Mouse (Mus musculus): Measurements from ENCODE around the gene Chst5. TPM values are rescaled to one million over a fixed set of nuclear protein-coding genes. Genes with fewer than 3 reads are reported as not detected.
A peak's percentile ranks its signal among the peaks of the same experiment; 100 is the strongest.
"Not testable (repeated sequence)": the region's sequence is repeated elsewhere in the genome, so short reads cannot be mapped to it uniquely, and the experiment has no call there.

Chst5 gene
- polyA plus RNA-seq, 1 experiment = 0.09 TPM

DNA sequence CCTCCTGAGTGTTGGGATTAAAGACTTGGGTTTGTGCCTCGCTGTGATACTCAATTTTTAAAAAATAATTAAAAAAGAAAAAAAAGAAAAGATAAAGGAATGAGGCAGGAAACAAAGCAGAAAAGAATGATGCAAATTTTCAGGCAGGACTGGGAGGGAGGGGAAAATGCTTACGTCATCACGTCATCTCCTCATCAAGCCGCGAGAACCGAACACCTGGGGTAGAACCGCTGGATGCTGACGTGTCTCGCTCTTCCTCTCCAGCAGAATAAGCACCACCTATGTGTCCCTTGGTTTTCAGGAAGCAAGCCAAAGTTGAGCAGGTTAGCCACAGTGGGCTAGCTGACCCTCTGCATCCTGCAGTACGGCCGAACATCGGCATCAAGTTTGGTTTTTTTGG lies 54.3 kb downstream of the Chst5 start:
- H3K27me3 ChIP-seq (ENCODE audit: control insufficient read depth, insufficient read depth, low read length) = no peaks in the 10 kb centered on the region
- H3K4me1 ChIP-seq (ENCODE audit: control insufficient read depth, insufficient read depth, insufficient read length, low read length) = peaks cover 4% of the 10 kb centered on the region
- 89% methylated on average over 12 of the region's 12 CpGs for WGBS
- H3K27ac ChIP-seq (ENCODE audit: insufficient read depth, low read depth, low read length) = no peak overlapping the region
- H3K36me3 ChIP-seq (ENCODE audit: control insufficient read depth, insufficient read depth, low read length) = no peaks in the 10 kb centered on the region
- no peak overlapping the region for H3K4me3 ChIP-seq (ENCODE audit: low read depth, low read length)
- TF ChIP-seq CTCF (IDR thresholded peaks at IDR 0.05; ENCODE audit: extremely low read depth, insufficient read length, insufficient replicate concordance, low read depth, low read length) (no peak), POLR2A (IDR thresholded peaks at IDR 0.05; ENCODE audit: low read depth, low read length) (no peak)

DNA sequence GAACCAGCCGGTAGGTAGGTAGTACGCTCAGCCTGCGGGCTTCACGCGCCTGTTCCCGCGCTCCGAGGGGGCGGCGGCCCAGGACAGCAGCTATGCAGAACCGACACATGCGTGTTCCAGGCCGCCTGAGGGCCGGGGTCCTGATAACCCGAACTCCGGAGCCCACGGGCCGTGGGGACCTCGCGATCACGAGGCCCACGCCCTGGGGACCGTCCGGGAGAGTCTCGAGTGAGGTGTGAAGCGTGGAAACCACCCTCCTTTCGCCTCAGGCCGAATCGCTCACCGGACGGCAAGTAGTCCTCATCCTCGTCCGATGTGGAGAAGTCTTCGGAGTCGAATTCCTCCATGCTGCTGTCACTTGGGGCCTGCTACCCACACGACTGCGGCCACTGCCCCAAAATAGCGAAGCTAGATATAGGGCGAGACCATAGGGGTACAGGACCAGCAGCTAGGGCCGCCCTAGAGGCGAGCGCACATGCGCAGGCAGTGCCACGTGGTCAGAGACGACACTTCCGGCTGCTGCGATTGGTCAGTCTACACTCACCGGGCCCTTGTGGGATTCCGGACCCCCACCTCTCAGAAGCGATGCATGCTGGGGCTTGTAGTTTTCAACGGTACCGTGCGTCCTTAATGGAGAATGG lies 56.3 kb downstream of the Chst5 start, which contains the start of gene Cfdp1:
TSS of gene Cfdp1 (minus strand) at position 431 of the 641 bp plus-strand sequence.
- Histone ChIP-seq H3K4me3 (ENCODE audit: low read depth, low read length) (peak within 1 kb of the TSS; percentile 86), H3K36me3 (ENCODE audit: control insufficient read depth, insufficient read depth, low read length) (no peaks in the 10 kb centered on the region), H3K27ac (ENCODE audit: insufficient read depth, low read depth, low read length) (no peak within 1 kb of the TSS), H3K4me1 (ENCODE audit: control insufficient read depth, insufficient read depth, insufficient read length, low read length) (peaks cover 4% of the 10 kb centered on the region), H3K27me3 (ENCODE audit: control insufficient read depth, insufficient read depth, low read length) (no peaks in the 10 kb centered on the region)
- under 1% methylated on average over 53 of the region's 53 CpGs for whole genome bisulfite sequencing
- TF ChIP-seq CTCF (IDR thresholded peaks at IDR 0.05; ENCODE audit: extremely low read depth, insufficient read length, insufficient replicate concordance, low read depth, low read length) (no peak), POLR2A (IDR thresholded peaks at IDR 0.05; ENCODE audit: low read depth, low read length) (peak; percentile 68; the same call in 1 of the 2 replicates)

DNA sequence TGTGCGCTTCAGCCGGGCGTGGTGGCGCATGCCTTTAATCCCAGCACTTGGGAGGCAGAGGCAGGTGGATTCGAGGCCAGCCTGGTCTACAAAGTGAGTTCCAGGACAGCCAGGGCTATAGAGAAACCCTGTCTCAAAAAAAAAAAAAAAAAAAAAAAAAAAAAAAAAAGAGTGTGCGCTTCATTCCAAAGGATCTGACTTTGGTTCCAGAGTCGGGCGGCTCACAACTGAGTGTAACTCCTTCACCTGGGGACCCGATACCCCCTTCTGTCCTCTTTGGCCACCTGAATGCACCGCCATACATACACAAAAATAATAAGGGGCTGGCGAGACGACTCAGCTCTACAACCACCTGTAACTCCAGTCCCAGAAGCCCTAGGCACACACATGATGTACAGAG lies 57.0 kb downstream of the Chst5 start:
- not testable (repeated sequence) for H3K27ac ChIP-seq (ENCODE audit: insufficient read depth, low read depth, low read length); H3K27me3 ChIP-seq (ENCODE audit: control insufficient read depth, insufficient read depth, low read length); H3K4me1 ChIP-seq (ENCODE audit: control insufficient read depth, insufficient read depth, insufficient read length, low read length); H3K36me3 ChIP-seq (ENCODE audit: control insufficient read depth, insufficient read depth, low read length)
- 37% methylated on average over 12 of the region's 12 CpGs for WGBS
- H3K4me3 ChIP-seq (ENCODE audit: low read depth, low read length) = peak overlapping the region; percentile 37

DNA sequence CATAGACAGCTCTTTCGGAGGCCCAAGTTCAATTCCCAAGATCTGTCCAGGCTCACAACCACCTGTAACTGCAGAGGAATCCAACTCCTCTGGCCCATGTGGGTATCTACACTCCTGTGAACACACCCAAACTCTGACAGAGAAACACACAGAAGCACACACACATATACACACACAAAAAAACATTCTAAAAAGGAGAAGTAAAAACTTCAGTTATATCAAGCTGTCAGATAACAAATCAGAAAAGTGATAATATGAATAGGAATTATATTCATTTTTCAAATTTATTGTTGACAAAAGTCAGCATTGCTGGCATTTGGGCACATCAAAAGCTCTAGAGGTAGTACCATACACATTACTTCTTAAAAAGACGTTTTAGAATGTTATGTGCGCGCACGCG lies 63.5 kb downstream of the Chst5 start:
- Histone ChIP-seq H3K27ac (ENCODE audit: insufficient read depth, low read depth, low read length) (no peak overlapping the region), H3K4me3 (ENCODE audit: low read depth, low read length) (no peak overlapping the region), H3K4me1 (ENCODE audit: control insufficient read depth, insufficient read depth, insufficient read length, low read length) (no peaks in the 10 kb centered on the region), H3K36me3 (ENCODE audit: control insufficient read depth, insufficient read depth, low read length) (peaks cover 20% of the 10 kb centered on the region), H3K27me3 (ENCODE audit: control insufficient read depth, insufficient read depth, low read length) (no peaks in the 10 kb centered on the region)
- 90% methylated on average over 6 of the region's 6 CpGs for WGBS
- TF ChIP-seq POLR2A (IDR thresholded peaks at IDR 0.05; ENCODE audit: low read depth, low read length) (no peak), CTCF (IDR thresholded peaks at IDR 0.05; ENCODE audit: extremely low read depth, insufficient read length, insufficient replicate concordance, low read depth, low read length) (no peak)

Other genes starting within 250 kb of the Chst5 start
- gene Ctrb1, start 219.4 kb downstream of the Chst5 start, polyA plus RNA-seq (2012; rRNA removed) = 138 and 67,254 TPM in 2 replicates
- gene Bcar1, start 166.6 kb downstream of the Chst5 start, polyA plus RNA-seq (2012; rRNA removed) = 84.1 and 251 TPM in 2 replicates
- 0.20 and 0.25 TPM in 2 replicates for gene Cfdp1, start 56.2 kb downstream of the Chst5 start, polyA plus RNA-seq (2012; rRNA removed)
- 4.2 and 11.0 TPM in 2 replicates for gene Tmem170, start 33.7 kb downstream of the Chst5 start, polyA plus RNA-seq (2012; rRNA removed)
- gene Tmem231, start 23.4 kb upstream of the Chst5 start, polyA plus RNA-seq (2012; rRNA removed) = 0.89 and 1.5 TPM in 2 replicates
- gene Gabarapl2, start 30.3 kb upstream of the Chst5 start, polyA plus RNA-seq (2012; rRNA removed) = 10.2 and 14.1 TPM in 2 replicates
- 0.60 and 0.91 TPM in 2 replicates for gene Adat1, start 81.9 kb upstream of the Chst5 start, polyA plus RNA-seq (2012; rRNA removed)
- gene Kars, start 100.9 kb upstream of the Chst5 start, polyA plus RNA-seq (2012; rRNA removed) = 17.1 and 33.7 TPM in 2 replicates
- gene Terf2ip, start 101.0 kb upstream of the Chst5 start, polyA plus RNA-seq (2012; rRNA removed) = 6.5 and 6.8 TPM in 2 replicates
- not detected in 2 replicates for gene Gm6793, start 104.6 kb upstream of the Chst5 start, polyA plus RNA-seq (2012; rRNA removed)